Mouse (Mus musculus) megakaryocyte, embryonic 14.5 days (primary cell): ENCODE data around the gene Bdp1.

Experiments used
- FLI1 ChIP-seq: IDR thresholded peaks from 2 replicates; pipeline ENCODE4 v1.6.1; 2012; ENCODE audit warnings: low read length, inconsistent platforms, mixed read lengths
- GATA1 ChIP-seq: IDR thresholded peaks from 3 replicates; pipeline ENCODE4 v1.6.1; 2012; ENCODE audit warnings: mixed read lengths, low read length, inconsistent platforms, borderline replicate concordance

DNA sequence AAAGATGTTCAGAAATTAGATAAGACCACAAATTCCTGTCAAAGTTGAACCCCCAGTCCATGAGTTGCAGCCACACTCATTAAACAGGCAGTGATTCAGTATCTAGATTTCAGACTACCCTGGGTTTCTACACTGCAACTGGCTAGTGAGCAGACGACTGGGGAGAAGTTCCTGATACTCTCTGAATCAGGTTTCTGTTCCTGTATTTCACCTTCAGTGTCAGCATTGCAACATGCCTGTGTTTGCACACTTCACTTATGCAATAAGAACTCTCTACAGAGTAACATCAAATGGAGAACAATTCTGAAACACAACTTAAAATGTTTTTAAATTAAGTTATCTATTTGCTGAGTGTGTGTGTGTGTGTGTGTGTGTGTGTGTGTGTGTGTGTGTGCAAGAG is 48.8 kb upstream of the Bdp1 start:
- TF ChIP-seq GATA1 (no peak), FLI1 (no peak)
